Mouse (Mus musculus): Measurements from ENCODE around the gene Nrp1.

Nrp1 gene

DNA sequence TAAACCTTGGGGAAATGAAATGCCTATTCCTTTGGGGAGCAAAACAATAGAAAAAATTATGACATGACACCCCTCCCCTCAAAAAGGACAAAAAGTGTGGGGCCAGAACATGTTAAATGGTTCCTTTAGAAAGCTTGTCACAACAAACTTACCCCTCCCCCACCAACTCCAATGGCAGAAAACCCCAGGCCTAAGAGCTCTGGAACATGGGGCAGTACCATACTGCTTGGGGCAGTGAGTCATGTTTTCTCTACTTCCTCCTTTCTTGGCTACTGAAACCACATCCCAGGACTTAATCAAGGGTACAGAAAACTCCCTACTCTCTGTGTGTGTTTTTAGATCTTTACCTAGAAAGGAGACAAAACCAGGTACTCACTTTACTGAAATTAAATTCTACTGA is 147.5 kb downstream of the Nrp1 start:
- DNase-seq (ENCODE audit: low read depth), result peak; percentile 71

DNA sequence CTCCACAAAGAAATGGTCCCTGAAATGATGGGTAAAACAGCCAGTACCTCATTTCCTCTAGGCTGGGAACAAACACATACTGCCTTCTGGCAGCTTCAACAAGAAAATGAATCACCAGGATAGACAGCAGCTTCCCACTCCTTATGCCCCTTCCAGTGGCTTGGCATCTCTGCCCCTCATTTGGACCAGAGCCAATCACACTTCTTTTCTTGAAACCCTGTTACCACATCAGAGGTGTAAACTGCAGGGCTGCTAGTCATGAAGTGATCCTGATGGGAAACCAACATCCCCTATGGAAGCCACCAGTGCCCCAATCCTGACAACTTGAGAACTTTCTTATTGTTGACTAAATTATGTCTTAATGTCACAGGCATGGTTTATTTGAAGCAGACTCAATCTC is 150.3 kb downstream of the Nrp1 start:
- no peak for DNase-seq (ENCODE audit: low read depth)

DNA sequence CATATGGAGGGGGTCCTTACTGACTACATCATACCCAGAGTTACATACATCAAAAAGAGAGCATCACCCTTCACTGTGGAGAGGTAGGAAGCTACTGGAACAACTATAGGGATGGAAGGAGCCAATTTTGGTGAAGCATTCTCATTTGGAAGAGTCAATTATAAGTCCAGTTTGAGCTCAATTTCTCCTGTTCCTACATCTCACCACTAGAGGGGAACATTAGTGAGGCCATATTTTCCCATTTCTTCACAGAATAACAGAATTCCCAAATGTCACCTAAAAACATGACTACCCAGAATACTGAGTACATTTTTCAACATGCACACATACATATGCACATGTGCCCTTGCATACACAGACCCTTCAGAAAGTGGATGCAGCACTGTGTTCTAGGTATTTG is 152.6 kb downstream of the Nrp1 start:
- no peak for DNase-seq (ENCODE audit: low read depth)

DNA sequence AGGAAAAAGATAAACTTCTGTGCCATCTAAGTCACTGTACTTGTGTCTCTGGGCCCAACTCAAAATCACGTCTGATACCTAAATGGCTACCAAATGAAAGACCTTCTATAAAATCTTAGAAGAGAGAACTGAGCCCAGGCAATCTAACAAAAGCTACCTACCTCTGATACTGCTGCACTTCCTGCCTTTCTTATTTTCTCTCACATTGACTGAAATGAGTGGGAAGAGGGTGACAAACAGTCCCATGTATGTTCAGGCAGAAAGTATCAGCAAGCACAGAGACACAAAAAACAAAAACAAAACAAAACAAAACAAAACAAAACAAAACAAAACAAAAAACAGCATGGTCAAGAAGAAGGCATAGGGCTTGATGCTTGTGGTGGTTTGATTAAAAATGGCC is 153.3 kb downstream of the Nrp1 start:
- DNase-seq (ENCODE audit: low read depth), result peak; percentile 32

DNA sequence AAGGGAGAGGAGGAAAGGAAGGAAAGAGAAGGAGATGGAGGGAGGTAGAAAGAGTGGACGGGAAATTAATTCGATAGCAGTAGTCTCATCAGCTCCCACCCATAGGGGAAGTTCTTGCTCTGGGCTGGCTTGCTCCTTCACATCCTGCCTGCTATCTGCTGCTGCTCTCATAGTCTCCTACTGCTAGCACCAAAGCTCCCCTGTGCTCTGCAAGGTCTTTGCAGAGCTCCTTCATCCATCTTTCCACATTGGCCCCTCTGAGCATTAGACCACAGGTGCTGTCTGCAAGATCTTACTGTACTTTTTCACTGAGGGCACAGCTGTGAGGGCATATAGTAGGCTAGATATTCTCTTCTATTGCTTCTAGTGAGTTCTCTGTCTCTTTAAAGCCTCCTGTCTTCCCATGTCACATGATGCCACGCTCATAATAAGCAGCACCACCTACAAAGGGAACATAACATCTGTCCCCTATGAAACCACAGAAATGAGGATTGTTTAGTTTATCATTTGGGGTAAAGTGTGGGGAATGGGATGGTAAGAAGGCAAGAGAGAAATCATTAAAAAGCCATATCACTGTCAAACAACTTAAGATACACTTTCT is 158.5 kb downstream of the Nrp1 start:
- peak; percentile 56 for DNase-seq (ENCODE audit: low read depth)

DNA sequence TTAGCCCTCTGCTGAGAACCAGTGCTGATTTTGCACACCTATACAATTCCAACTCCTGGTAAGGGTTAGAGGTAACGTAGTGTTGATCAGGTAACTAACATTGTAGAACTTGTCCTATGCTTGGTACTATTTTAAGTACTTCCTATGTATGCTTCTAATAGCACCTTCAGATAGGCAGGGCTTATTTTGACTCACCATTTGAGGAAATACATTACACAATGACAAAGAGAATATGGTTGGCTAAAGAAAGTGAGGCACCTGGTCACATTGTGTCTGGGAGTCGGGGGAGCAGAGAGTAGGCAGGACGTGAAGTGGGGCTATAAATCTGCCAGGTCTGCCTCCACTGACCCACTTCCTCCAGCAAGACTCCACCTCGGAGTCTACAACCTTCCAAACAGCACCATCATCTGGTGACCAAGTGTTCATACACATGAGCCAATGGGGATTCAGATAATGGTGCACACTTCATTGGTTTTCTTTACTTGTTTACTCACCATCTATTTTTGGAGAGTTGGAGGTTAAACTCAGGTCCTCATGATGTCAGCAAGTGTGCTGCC is 159.2 kb downstream of the Nrp1 start:
- peak; percentile 71 for DNase-seq (ENCODE audit: low read depth)

DNA sequence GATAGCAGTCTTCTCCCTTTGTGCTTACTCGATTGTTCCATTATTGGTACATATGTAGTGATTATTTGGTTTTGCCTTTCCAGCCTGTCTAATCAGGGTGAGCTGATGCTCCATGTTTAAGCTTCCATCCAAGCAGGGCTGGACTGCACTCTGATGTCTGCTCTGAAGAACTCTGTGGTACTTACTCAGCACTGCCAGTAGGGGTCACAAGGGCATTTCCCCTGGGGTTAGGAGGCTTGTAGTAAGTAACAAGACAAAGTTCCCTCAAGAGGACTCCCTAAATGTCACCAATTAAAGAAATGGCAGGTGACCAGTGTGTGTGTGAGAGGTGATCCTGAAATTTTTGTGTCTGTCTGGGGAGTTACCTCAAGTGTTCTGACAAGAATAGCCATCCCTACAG is 161.0 kb downstream of the Nrp1 start:
- peak; percentile 79 for DNase-seq (ENCODE audit: low read depth)

DNA sequence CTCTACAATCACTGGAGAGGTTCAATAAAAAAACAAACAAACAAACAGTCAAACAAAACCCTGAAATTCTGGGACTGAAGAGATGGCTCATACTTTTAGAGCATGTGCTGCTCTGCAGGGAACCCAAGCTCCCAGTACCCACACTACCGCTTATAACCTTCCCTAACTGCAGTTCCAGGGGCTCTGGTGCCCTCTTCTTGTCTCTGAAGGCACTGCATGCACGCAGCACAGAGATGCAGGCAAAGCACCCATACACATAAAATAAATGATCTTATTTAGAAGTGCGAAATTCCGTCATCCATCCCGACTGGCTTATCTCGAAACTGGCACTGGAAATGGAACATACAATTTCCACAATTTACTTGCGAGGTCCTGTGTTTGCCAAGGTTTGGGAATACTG is 165.4 kb downstream of the Nrp1 start:
- peak; percentile 73 for DNase-seq (ENCODE audit: low read depth)

DNA sequence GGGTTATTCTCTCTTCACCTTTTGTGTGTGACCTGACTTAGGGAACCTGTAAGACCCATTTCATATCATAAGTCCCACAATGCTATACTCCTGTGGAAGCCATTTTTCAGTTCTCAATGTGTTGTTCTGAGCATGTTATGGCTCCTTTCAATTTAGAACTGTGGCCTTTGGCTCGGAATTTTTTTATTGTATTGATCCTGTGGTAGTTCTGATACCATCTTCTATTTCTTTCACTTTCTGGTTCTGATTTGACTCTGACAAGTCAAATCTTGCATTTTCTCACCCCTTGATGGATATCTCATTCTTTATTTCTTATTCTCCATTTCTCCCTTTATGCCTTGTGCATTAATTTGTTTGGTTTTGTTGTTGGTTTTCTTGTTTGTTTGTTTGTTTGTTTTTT is 167.5 kb downstream of the Nrp1 start:
- DNase-seq (ENCODE audit: low read depth), result peak; percentile 78

DNA sequence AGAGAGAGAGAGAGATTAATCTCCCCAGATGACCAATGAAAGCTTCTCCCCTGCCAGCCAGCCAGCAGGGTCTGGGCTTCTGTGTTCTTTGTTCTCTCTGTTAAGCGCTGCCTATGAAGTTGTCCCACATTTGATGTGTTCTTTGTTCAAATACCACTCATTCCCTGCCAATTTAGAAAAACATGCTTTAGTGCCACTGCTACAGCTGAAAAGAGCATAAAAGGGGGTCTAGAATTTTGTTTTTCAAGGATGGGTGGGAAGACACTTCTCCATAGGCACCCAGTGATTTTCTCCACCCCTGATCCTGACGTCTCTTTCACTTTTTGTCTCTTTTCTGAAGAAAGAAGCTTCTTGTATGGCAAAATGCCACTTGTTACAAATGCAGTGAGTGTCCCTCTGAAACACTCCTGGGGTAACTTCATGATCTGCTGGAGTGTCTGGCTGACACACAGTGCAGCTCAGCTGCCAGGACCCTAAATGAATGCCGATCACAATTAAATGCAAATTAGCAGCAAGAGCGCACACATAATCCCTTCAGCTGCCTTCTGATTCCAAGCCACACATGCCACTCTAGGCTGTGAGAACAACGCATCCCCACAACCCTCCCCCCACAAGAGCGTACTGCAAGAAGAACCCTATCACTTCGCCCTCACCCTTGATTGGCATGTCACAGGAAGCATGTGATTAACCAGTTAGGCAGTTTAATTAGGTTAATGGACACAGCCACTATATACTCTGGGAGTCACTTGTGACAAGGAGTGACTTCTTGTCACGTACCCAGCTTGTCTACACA is 170.4 kb downstream of the Nrp1 start:
- DNase-seq (ENCODE audit: low read depth), result no peak

DNA sequence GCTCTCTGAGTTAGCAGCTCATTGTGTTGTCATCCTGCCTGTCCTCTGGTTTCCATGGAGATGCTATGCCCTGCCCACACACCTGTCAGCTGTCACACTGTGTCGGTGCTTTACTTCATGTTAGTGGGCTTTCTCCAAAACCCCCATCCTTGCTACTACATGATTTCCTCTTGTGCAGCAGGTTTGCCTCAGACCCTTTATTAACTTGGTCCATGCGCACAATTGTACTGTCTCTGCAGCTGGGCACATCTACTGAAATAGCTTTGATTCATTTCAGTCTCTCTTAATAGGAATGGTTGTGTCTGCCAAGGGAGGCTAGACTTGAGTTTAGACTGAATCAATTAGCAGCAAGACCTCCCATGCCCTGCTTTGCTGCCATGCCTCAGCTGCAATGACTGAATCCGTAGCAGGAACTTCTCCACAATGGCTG is 176.1 kb downstream of the Nrp1 start:
- DNase-seq (ENCODE audit: low read depth), result peak; percentile 81

DNA sequence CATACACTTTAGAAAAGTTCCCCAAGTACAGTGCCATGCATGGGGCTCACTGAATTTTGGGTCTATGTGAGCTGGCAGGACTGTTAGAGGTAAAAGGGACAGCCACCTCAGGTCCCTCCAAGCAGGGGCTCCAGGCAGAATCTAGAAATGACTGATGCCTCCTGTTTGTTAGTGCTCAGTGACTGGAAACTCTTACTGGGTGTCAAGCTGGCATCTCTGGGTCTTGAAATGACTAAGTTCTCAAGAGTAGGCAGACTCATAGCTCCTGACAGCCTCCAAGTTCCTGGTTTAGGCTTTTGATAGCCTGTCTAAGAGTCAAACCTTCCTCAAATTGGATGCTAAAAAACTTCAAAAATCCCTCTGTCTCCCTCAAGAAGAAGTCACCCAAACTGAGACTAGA is 177.3 kb downstream of the Nrp1 start:
- peak; percentile 81 for DNase-seq (ENCODE audit: low read depth)

DNA sequence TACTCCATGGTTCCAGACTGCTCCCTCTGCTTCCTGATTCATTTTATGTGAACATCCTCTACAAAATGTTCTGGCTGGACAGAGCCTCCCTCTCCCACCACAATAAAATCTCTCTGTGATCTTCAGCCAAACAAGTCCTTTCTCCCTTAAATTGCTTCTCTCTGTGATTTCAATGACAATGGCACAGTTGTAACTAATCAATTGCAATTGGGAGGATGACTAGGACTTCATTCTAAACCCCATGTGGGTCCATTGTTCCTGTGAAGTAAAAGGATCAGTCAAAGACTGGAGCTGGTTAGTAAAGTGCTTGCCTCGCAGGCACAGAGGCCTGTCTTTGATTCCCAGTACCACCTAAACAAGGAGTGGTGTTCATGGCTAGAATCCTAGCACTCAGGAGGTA is 180.0 kb downstream of the Nrp1 start:
- no peak for DNase-seq (ENCODE audit: low read depth)

DNA sequence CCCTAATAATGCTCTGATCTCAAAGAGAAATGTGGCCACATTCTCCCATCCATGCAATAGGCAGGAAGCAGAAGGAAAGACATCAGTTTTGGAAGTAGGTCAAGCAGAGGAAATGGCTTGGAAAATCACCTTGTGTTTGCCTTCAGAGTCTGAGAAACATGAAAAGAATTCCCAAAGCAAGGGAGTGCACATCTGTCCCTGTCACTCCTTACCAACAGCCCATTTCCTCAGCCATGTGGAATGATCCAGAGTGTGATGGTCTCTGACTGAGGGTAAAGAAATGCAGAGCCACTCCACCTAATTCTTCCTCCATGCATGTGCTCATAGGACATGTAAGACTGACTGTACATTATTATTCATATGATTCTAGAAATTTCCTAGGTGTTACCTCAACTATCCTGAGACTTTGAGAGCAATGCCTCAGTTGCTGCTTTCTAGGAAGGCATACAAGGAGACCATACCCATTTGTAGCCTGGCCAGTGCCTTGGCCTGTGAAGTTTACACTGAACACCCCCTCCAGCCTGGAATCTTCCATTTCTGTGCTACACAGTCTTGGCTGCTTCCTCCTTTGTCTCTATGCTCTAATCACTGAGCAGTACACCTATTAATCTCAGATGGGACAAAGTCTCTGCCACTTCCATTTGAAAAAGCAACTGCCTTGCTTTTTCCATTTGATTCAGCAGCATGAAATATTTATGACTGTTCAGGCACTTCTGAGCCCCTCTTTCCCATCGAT is 183.1 kb downstream of the Nrp1 start:
- no peak for DNase-seq (ENCODE audit: low read depth)

DNA sequence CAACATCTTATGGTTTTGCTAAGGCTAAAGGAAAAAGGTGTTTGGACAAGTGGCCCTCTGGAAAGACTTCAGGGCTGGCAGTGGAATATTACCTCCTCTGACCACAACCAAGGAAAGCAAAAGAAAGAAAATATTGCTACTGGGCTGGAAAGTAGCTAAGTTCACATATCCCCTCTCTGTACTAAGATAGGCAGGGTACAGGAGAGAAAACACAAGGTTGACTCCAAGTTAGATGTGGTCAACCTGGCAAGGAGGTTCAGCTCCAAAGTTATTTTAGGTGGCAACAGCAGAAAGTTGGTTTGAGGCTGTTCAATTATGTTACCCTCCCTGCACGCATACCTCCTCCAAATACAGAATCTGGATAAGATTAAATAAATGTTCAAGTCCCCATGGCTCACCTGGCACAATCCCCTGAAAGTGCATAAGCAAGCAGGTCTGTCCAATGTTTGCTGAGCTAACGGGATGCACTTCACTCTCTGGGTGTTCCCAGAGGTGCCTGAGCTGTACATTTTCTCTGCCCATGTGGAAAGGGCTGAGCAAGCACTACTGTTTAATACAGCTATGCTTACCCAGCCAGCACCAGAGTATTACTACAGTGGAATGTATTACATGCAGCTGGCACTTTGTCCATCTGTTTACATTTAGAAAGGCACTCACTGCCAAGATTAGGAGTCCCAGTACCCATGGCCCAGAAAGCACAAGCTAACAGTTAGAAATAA is 185.9 kb downstream of the Nrp1 start:
- peak; percentile 19 for DNase-seq (ENCODE audit: low read depth)

DNA sequence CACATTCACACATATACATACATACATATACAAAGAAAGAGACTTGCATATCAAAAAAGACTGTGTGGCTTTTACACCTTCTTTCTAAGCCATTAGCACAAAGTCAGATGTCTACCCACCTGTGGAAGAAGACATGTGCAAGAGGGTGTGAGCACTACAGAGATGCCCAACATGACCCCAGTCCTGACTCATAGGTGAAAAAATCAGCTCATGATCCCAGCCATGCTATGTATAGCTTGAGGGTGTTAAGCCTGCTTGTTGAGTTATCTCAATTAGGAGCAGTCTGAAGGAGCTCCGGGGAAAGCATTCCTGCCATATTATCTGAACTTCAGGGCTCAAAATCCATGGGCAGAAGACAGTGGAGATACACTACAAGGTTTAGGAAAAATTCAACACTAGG is 187.9 kb downstream of the Nrp1 start:
- DNase-seq (ENCODE audit: low read depth), result no peak

DNA sequence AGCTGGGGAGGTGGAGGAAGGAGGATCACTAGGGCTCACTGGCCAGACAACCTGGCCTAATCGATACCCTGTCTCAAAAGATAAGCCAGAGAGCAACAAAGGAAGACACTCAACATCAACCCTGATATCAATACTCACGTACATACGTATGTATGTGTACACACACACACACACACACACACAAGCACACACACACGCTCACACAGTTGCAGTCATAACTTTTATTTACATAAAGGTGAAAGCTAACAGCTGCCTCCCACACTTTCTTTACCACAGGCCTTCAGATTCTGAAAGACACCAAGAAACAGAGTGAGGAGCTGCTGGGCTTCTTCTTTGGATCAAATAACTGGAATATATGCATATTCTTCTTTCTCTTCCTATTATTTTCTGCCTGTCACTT is 189.0 kb downstream of the Nrp1 start:
- DNase-seq (ENCODE audit: low read depth), result peak; percentile 61

DNA sequence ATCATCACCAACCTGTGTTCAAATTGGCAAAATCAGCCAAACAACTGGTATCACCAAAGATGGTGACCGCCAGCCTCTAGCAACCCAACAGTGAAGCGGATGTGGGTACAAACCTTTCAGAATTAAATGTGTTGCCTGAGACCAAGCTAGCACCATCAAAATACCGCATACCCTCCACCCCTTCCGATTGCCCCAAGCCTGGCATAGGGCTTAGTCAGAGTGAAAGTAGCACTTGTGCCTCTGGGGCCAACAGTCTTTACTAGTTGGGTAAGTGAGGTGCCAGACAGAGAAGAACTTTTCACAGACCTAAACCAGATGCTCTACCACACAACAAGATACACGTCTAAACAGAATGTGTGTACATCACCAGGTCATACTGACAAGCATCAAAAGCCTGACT is 191.3 kb downstream of the Nrp1 start:
- DNase-seq (ENCODE audit: low read depth), result peak; percentile 94

DNA sequence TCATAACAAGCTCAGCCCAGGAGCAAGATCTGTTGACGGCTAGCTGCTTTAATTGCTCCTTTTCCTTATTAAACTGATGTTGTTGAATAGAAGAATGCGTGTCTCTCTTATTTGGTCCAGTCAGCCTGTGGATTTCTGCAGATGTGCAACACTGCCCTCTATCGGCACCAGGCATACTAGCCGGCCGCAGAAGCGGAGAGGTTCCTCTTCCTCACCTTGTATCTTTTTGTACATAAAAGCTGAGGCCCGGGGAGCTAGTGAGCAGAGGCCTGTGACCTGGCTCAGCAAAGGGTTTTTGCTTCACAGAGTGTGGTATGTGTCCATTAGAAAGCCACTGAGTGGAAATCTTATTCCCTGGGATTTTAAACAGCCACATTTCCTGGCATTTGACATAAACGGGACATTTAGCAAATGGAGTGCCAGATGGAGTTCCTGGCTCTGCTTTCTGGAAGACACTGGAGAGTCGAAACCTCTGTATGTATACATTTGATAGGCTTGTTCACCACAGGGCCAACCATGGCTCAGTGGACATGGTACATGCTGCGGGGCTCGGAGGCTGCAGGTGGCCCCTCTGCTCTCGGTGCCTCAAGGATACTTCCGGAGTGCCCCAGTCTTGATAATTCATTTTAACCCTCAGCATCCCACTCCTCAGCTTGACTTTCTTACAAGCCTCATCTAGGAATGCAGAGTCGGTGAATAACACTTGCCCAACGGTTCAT is 193.2 kb downstream of the Nrp1 start:
- DNase-seq (ENCODE audit: low read depth), result peak; percentile 92
